Mouse (Mus musculus) gastrocnemius, postnatal 36 days (tissue): ENCODE data around the gene Twnk. TPM values are rescaled to one million over a fixed set of nuclear protein-coding genes. Genes with fewer than 3 reads are reported as not detected.

Source experiments
- DNase-seq, 2 experiments: peaks; one replicate each; pipeline ENCODE4 v3.0.0; 2022
- intact Hi-C: fragments of 180-260 bp; cut with DNase I; formaldehyde crosslinking; loops from one replicate; pipeline ENCODE4 v1.15.1; 2025
- long read RNA-seq, 2 experiments: library from polyadenylated mRNA; stranded (forward); transcript quantifications; one replicate each; pipeline ENCODE4 v2.0.0; 2021
- total RNA-seq, 2 experiments: library from RNA; stranded (reverse); gene quantifications; 2 replicates each; pipeline ENCODE4 v1.2.3; 2021

Twnk gene
- 10 to 100 TPM; 14.6 to 20.2 TPM for total RNA-seq
- long read RNA-seq, experiment 1, transcript Twnk-201 (5 exons, 3,488 nt), result major isoform, 5 of 105 reads
- long read RNA-seq, experiment 1, partial matches to known transcripts, result 99 of 105 reads
- long read RNA-seq, experiment 1, other reads (novel, unspliced or antisense), result 1 of 105 reads
- long read RNA-seq, experiment 2, transcript Twnk-201 (5 exons, 3,488 nt), result major isoform, 9 of 100 reads
- long read RNA-seq, experiment 2, partial matches to known transcripts, result 91 of 100 reads
- long read RNA-seq, experiment 2, other reads (novel, unspliced or antisense), result 0 of 100 reads

GRCm38 (mm10) chr19:45005444-45005843 is at the start of gene Twnk:
TSS of gene Twnk (plus strand) at chr19:45005663.
- intact Hi-C loops, result no loop called here
- DNase-seq, result no peak

- intact Hi-C loops, result no loop called here
- no peak for DNase-seq
Observed at GRCm38 (mm10) chr19:44959633-44960032, 45.8 kb upstream of the Twnk start.

- intact Hi-C loops, result no loop called here
- DNase-seq, result no peak
Observed at GRCm38 (mm10) chr19:44965978-44966377, 39.5 kb upstream of the Twnk start.

- intact Hi-C loops, result no loop called here
- DNase-seq, result no peak
Observed at GRCm38 (mm10) chr19:44968329-44968728, 37.1 kb upstream of the Twnk start.

GRCm38 (mm10) chr19:44976636-44977035 is 28.8 kb upstream of the Twnk start:
- no peak for DNase-seq
- intact Hi-C loops, result no loop called here

- no peak for DNase-seq
- intact Hi-C loops, result no loop called here
Observed at GRCm38 (mm10) chr19:44977148-44977547, 28.3 kb upstream of the Twnk start.

GRCm38 (mm10) chr19:44980787-44981186 is 24.7 kb upstream of the Twnk start:
- intact Hi-C loops, result no loop called here
- no peak for DNase-seq

GRCm38 (mm10) chr19:44982477-44983115 is 22.9 kb upstream of the Twnk start:
- DNase-seq, result no peak
- intact Hi-C loops, result no loop called here

GRCm38 (mm10) chr19:44983366-44983765 is 22.1 kb upstream of the Twnk start:
- intact Hi-C loops, result no loop called here
- DNase-seq, result no peak

- intact Hi-C loops, result no loop called here
- no peak for DNase-seq
Observed at GRCm38 (mm10) chr19:44984420-44984819, 21.0 kb upstream of the Twnk start.

GRCm38 (mm10) chr19:44985159-44985988 is 20.1 kb upstream of the Twnk start:
- intact Hi-C loops, result no loop called here
- DNase-seq, result no peak

- no peak for DNase-seq
- intact Hi-C loops, result no loop called here
Observed at GRCm38 (mm10) chr19:44987004-44987403, 18.5 kb upstream of the Twnk start.

- intact Hi-C loops, result no loop called here
- DNase-seq, result no peak
Observed at GRCm38 (mm10) chr19:44987851-44988250, 17.6 kb upstream of the Twnk start.

- intact Hi-C loops, result no loop called here
- DNase-seq, result no peak
Observed at GRCm38 (mm10) chr19:44988321-44988720, 17.1 kb upstream of the Twnk start.

- intact Hi-C loops, result no loop called here
- DNase-seq, result no peak
Observed at GRCm38 (mm10) chr19:44988831-44989566, 16.5 kb upstream of the Twnk start, which contains the start of gene Sema4g. TSS of gene Sema4g (plus strand) at chr19:44989101.

GRCm38 (mm10) chr19:44989567-44990495 is 15.6 kb upstream of the Twnk start:
- intact Hi-C loops, result no loop called here
- DNase-seq, result no peak

- intact Hi-C loops, result no loop called here
- DNase-seq, result no peak
Observed at GRCm38 (mm10) chr19:44991031-44991430, 14.4 kb upstream of the Twnk start.

GRCm38 (mm10) chr19:44992246-44992645 is 13.2 kb upstream of the Twnk start:
- intact Hi-C loops, result no loop called here
- no peak for DNase-seq

- intact Hi-C loops, result no loop called here
- no peak for DNase-seq
Observed at GRCm38 (mm10) chr19:44992712-44993111, 12.8 kb upstream of the Twnk start.

GRCm38 (mm10) chr19:44997786-44998185 is 7.7 kb upstream of the Twnk start:
- intact Hi-C loops, result no loop called here
- no peak for DNase-seq
